Mouse (Mus musculus) urinary bladder, postnatal 36 days (tissue): ENCODE data around the gene Mef2c.

Experiments used
- DNase-seq, 2 experiments: peaks; one replicate each; pipeline ENCODE4 v3.0.0; 2022; ENCODE audit warnings: low spot score in 2 of 2, mixed read lengths in 1 of 2

Gene Mef2c

DNA sequence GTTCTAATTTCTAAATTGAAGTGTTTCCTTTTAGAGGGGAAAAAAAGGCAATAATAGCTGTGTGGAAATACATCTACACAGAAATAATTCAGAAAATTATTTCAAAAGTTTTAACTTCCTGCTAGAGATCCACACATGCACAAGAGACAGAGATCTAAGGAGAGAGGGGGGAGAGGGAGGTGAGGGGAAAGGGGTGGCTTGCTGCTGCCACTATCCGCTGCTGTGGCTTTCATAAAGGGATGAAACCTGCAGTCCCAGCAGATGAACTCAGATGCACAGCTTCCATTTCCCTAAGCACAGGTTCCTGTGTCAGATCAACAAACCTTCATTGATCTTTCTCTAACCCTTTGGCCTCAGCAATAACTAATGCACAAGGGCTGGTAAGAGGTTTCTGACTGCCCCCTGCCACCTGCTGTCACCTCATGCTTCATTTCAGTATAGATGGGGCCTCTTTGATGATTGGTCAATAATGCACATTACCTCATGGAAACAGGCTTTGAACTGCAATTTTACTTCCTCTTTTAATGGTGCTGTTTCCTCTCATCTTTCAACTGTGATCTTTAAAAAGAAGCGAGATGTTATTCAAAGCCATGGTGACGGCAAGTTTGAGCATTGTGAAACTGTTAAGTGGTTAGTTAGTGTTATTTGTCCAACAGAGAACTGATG is 105.2 kb downstream of the Mef2c start:
- no peak for DNase-seq

DNA sequence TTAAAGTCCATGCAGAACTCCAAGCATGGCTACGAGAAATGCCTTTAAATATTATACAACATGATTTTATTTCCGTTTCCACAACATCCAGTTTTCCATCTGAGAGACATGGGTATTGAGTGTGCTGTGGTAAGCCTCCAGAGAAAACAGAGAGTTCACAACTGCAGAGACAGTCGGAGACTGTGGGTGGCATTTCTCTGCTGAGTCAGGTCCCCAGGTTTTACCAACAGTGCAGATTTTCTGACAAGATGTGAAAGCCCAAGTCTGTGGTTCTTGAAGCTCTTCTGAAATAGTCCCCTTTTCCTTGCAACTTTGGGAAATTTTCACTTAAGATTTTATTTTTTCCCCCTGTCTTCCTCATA is 105.7 kb downstream of the Mef2c start:
- DNase-seq = no peak

DNA sequence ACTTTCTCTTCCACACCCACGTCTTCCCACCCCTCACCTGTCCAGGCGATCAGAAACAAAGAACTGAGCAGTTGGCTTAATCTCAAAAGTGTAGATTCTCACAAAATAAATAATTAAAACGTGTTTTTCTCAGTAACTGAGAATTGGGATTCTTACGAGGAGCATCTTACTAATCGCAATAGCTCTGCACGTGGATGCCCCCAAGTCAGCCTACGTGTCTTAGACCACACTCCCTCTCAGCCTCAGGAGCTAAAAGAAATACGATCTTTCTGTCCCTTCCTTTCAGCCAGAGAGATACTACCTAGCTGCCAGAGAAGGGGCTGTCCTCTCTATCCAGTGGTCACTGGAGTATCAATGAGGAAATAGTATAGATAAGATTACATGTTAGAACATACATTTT is 106.3 kb downstream of the Mef2c start:
- no peak for DNase-seq

DNA sequence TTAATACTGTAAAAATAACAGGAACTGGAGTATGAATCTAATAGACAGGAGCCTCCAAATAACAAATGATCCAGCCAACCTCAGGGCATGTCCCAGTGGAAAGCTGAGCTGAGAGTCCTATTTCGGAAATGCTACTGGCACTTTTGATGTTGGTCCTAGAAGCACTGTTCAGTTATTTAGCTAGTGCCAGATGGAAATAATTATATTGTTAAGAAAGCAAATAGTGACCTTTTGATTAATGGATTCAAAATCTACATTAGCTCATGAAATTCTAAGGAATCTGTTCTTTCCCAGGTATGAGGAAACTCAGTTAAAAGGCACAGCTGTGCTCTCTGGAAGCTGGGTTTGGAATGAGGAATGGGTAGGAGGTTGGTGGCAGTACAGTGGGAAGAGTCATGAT is 108.4 kb downstream of the Mef2c start:
- DNase-seq = no peak

DNA sequence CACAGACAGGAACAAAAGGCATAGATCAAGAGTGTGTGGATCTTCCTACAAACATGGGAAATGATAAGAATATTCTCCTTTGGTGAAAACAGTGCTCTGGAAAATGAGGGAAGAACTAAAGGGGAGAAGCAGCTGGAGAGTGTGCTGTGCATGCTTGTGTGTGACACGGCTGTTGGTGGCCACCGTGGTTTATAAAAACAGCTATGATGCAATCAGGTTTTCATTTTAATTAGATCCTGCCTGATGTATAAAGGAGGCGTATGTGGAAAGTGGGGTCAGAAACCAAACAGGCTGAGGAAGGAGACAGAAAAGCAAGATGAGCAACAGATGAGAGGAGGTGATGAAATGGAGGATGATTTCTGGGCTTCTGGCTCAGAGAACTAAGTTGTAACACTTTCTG is 112.0 kb downstream of the Mef2c start:
- no peak for DNase-seq

DNA sequence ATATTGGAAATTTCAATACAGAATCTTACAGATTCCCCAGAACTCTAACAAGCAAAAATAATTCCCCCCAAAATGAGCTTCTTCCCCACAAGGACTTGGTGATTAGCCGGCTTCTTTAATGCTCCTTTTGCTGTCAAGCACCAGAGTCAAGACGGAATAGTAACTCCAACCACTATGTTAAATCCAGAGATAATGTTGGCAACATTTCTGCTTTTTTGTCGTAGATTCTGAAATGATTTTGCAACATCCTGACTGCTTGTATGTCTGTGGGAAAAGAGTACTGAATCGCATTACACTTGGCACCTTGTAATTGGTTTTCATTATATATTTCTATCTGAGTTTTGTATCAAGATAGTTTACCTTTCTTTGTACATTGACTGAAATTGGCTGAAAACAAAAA is 120.8 kb downstream of the Mef2c start:
- DNase-seq = no peak

DNA sequence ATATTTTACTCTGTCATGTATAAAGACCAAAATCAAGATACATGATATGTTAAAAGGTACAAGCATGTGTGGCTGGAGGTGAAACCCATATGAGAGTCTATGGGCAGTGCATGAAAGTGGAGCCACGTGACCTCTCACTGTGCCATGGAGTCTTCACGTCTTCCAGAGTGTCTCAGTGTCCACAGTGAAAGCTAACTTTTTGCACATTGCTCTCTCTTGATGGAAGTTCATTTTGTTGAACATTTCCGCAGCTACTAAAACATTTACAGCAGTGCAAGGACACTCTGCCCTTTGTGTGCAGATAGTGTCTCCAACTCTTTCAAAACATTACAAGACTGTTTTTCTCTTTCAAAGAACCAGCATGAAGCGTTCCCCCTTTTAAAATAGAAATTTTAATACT is 123.6 kb downstream of the Mef2c start:
- DNase-seq = no peak

DNA sequence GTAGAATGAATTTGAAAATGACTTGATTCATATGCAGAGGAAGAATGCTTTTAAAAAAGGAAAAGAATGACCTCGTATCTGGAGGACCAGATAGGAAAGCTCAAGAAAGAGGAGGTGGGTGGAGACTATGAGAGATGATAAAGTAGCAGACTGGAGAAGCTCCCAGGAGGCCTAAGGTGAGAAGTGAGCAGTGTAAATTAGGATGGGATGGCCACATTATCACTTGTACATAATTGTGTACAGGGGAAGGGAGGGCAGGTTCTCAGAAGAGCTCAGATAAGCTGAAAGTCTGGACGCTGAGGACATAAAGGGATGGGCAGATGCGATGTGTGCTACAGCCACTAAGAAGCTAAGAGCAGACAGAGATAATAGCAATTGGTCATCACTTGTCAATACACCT is 124.3 kb downstream of the Mef2c start:
- no peak for DNase-seq

DNA sequence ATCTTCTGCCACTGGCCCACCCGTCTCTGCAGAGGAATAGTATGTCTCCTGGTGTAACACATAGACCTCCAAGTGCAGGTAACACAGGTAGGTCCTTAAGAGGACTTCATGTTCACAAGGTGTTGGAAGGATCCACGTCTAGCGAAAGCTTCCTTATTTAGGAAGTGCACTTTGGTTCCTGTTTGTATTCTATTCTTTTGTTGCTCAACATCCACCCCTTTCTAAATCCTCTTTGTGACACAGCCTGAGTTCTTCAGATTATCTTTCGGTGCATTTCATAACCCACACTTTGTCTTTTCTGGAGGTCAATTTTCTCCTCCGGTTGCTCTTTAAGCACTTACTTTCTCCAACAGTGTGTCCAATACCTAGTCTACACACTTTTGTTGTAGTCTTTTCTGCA is 129.3 kb downstream of the Mef2c start:
- no peak for DNase-seq

DNA sequence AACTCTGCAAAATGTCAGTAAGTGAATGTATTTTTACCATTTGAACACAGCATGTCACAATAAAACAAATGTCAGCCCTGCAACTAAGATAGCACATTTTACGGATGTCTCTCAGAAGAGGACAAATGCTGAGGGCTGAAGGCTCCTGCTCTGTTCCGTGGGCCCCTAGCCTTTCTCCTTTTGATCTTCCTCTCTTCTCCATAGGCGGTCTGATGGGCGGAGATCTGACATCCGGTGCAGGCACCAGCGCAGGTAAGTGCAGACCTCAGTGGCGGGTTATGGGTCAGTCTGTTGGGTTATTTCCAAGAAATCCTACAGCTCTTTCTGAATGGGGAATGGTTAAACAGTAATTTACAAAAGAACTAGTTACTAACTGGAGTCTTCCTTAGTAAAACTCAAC is 131.4 kb downstream of the Mef2c start:
- no peak for DNase-seq

DNA sequence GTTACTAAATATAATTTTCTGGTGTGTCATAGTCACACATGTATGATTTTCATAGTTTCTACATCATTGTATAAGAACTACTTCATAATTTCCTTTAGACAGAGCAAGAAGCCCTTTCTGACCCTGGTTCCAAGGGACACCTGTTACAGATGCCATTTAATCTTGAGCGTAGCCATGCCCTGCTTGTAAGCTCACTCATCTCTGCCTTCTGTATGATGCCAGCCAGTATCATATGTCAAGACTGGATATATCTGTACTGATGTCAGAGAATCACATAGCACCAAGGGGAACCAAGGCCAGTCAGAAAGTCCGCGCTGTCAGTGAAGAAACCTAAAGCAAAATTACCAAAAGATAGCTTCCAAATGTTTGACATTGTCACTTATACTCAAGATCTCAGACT is 133.8 kb downstream of the Mef2c start:
- no peak for DNase-seq

DNA sequence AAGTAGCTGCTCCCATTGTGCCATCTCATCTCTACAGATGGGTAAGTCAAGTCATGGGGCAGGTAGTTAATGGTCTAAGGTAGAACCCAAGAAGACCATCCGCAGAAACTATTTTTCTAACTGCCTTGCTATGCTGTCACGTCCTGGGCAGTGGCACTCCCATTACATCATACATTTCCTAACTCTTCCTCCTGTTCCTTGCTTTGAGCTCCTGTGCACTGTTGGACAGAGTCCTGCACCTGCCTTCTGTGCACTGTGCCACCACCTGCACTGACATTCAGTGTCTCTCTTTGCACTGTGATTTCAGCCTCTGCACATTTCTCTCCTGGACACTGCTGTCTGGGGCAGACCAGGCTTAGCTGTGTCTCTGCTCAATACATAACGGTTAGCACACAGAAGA is 134.9 kb downstream of the Mef2c start:
- DNase-seq = no peak

DNA sequence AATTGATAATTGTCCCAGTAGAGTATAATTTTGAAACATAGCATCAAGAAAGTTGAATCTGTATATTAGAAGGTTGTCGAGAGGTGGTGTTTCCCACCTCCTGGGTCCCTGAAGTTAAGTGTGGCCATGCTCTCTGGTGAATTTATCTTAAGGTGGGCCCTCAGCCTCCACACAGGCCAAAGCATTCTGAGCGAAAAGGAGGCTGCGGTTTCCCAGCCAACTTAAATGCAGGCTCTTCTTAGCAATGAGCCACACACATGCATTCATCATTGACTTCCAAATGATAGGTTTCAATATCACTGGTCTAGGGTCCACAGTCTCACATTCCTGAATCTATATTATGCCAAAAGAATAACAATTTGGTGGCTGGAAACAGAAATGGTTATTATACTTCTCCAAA is 145.2 kb downstream of the Mef2c start:
- no peak for DNase-seq

DNA sequence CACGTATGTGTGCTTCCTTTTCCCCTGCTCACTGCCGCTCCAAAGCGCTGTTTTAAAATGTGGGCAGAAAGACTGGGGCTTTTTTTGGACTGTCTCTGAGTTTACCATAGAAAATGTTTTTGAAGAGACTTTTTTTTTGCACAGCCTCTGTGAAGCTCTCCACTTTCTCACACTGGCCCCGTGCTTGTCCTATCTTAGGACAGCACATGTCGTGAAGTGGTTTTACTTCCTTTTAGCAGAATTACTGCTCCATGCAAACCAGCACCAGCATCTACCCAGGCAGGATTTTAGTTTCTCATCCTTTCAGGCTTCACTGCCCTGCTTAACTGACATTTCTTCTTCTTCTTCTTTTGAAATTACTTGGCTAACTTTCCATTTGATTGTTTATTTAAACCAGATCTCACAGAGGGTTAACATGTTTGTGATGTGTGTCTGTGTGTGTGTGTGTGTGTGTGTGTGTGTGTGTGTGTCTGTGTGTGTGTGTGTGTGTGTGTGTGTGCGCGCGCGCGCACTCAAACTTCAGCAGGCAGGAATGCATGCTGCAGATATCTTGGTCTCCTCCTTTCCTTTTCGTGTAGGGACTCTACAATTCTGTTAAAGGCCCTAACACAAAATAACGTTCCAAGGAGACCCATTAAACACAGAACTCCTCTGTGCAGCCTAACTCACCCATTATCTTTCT is 146.1 kb downstream of the Mef2c start:
- DNase-seq = no peak

DNA sequence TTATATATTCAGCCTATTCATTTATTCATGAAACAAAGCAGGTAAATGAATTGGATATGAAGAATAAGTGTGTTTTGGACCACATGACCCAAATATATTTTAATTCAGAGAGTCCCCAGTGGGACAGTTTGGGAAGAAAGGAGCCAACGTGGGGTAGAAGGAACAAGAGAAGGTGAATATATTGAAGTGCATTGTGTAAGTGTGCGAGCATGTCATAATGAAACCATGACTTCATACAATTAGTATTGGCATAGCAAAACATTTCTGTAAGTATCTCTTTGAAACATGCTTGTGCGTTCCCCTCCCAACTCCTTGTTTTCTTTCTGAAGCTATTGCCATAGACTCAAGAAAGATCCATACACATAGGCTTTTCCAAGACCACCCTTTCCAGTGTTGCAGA is 147.0 kb downstream of the Mef2c start:
- no peak for DNase-seq

DNA sequence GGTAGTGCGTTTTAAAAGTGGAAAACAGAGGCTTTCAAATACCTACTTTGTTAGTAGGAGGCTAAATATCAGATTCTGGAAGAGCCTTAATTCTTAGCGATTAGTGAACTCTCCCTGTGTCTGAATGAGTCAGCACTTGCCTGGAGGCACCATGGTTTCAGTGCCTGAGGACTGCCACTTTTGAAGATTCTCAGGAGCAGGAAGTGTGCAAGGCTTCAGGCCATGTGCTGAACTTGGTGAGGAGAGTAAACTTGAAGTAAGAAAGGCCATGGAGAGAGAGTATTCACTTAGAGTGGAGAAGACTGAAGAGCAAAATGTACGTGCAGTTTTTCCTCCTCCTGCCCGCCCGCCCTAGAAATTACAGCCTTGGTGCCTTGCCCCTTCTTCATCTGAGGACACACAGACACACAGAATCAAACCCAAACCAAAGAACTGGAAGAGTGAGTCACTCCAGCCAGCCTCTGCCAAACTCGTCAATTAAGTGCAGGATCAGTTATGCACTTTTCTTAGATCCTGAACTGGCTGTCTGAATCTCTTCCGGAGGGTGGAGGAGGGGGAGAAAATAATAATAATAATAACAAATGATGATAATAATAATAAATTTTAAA is 148.2 kb downstream of the Mef2c start:
- DNase-seq = no peak

DNA sequence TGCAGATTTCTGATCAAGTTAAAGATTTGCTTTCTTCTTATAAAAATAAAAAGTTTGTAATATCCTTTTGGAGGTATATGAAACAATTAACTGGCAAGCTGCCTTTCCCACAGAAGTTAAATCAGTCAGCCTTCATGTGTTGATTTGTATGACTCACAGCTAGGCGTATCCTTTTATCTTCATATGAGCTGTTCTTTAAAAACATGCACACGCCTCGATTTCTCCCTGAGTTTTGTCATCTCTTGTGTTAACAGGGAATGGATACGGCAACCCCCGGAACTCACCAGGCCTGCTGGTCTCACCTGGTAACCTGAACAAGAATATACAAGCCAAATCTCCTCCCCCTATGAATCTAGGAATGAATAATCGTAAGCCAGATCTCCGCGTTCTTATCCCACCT is 148.7 kb downstream of the Mef2c start:
- peak in 1 of 2 experiments; percentile 6 for DNase-seq

DNA sequence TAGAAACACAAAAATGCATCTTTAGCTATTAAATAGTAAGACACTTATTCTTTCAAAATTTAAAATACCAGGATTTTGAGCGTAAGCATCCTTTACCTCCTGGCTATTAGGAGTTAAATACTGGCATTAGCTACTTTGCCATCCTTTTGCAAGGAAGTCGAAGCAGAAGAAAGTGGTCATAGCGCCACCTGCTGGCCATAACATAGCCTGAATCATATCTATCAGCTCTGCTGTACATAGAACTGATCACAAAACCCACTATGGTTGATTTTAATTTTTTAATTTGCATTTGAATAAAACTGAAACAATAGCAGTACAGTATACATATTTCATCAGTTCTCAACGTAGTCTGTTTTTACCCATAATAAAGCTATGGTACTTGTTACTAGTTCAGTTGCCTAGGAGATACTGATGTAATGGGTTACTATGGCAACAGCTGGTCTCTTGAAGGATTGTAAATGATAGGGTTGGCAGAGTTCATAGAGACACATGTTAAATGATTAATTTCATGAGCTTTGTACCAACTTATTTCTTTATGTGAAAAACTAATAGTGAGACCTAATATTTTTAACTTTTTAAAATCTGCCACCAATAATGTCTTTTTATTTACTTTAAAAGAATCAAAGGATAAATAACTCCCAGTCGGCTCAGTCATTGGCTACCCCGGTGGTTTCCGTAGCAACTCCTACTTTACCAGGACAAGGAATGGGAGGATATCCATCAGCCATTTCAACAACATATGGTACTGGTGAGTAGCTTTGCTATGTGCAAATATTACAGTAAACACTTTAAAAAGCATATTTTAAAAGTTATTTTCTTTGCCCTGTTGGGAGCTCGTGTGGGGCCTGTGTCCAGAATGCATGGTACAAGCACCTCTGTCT is 151.3 kb downstream of the Mef2c start:
- peak; percentile 52 to 77 for DNase-seq

DNA sequence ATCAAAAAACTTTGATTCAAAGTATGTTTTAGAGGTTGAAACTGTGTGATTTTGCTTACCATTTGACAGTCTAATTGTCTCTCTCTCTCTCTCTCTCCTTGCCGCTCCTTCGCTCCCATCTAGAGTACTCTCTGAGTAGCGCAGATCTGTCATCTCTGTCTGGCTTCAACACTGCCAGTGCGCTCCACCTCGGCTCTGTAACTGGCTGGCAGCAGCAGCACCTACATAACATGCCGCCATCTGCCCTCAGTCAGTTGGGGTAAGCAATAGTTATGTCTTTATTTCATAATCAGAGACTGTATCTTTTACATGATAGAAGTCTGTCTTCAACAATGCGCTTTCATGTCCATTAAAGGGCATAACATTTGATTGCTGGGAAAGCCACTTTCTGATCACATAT is 152.3 kb downstream of the Mef2c start:
- DNase-seq = no peak

DNA sequence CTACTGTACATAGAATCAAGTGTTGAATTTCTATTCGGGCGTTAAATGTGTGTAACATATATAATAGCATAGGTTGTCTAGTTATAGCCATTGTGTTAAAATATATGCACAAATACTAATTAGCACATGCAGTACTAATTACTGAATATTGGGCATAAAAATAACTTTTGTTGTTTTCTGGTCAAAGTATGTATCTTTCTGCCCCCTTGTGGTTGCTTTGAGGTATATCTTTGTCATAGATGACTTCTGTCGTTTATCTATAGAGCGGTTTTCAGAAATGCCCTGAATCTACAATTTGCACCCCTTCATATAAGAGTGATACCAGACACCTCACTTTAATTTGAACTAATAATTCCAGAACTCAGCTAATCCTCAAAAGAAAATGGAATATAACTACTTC is 152.9 kb downstream of the Mef2c start:
- no peak for DNase-seq

DNA sequence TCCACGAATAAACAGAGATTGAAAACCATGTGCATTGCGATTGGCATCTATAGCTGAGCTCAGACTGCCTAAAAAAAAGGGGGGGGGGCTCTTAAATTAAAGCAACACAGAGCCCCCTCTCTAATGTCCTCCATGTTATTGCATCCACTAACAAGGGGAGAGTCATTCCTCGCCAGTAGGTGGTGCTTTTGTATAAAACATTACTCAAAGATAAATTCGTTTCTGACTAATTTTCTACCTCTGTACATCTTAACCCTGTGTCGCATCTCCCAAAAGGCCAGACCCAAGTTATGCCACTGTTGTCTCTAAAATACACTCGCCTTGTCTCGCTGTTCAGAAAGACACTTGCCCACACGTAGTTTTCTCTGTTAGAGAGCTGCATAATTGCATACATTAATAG is 156.9 kb downstream of the Mef2c start:
- no peak for DNase-seq

DNA sequence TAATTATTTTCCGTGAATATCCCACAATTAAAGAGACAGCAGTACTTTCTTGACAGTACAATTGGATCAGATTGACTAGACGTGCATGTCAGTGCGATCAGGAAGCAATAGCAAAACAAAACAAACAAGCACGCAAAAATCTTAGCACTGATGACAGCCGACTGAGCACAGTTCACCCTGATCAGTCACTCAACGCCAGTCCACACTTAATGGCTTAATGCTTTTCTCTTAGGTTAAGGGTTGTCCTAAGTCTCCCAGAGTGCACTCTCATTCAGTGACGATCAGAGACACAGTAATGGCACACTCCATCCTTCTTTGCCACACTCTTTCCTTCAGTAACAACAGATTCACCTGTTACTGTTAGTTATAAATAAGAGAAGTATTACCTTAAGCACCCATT is 157.3 kb downstream of the Mef2c start:
- DNase-seq = no peak
